Mouse (Mus musculus): ENCODE measurements around the gene Olfr1373. TPM values are rescaled to one million over a fixed set of nuclear protein-coding genes. Genes with fewer than 3 reads are reported as not detected.
A peak's percentile ranks its signal among the peaks of the same experiment; 100 is the strongest.
"Not testable (repeated sequence)": the region's sequence is repeated elsewhere in the genome, so short reads cannot be mapped to it uniquely, and the experiment has no call there.

The Olfr1373 gene
- polyA plus RNA-seq, 1 experiment, result not detected

DNA sequence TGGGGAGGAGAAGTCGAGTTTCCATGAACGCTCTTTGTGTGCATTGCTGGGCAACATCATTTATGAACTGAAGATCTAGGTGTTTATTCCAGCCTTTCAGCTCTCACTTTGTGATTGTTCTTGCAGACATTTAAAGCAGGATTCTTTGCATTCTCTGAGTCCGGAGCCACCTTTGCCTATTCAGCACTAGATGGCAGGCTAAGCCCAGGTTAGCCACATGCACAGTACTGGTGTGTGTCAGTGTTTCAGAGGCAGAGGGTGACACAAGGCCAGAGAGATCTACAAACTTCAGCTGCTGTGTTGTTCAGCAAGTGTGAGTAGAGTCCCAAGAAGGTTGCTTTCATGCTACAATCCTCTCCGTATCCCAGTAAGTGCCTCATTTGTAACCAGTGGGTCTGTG, 1.7 kb downstream of the Olfr1373 start:
- not testable (repeated sequence) for H3K9ac ChIP-seq (ENCODE audit: low read depth, poor library complexity, severe bottlenecking)

GRCm38 (mm10) chr11:52130451-52131068, 14.8 kb downstream of the Olfr1373 start:
- H3K27me3 ChIP-seq (ENCODE audit: control insufficient read depth, insufficient read depth, low read length, poor library complexity, severe bottlenecking), result no peaks in the 10 kb centered on the region
- H3K36me3 ChIP-seq (ENCODE audit: control insufficient read depth, insufficient read depth, low read length, poor library complexity, severe bottlenecking), result no peaks in the 10 kb centered on the region
- peaks cover 2% of the 10 kb centered on the region; the same call in 1 of the 2 replicates for H3K9me3 ChIP-seq (replicated peaks; ENCODE audit: control insufficient read depth, insufficient read depth, low read length, poor library complexity, severe bottlenecking)
- H3K4me1 ChIP-seq (ENCODE audit: control insufficient read depth, insufficient read depth, low read length), result no peaks in the 10 kb centered on the region
- TF ChIP-seq CTCF (IDR thresholded peaks at IDR 0.05; ENCODE audit: low read depth, low read length), result peak; percentile 38
- no peak for TF ChIP-seq EP300 (IDR thresholded peaks at IDR 0.05; ENCODE audit: insufficient read depth, low read depth, low read length)
- no peak overlapping the region for H3K4me3 ChIP-seq (ENCODE audit: low read depth, low read length)
- H3K27ac ChIP-seq (ENCODE audit: insufficient read depth, low read length), result no peak overlapping the region
- H3K9ac ChIP-seq (ENCODE audit: low read depth, poor library complexity, severe bottlenecking), result no peak overlapping the region

More for the DNA sequence above, 1.7 kb downstream of the Olfr1373 start:
- not testable (repeated sequence) for H3K4me1 ChIP-seq (ENCODE audit: control insufficient read depth, insufficient read depth, low read length); H3K36me3 ChIP-seq (ENCODE audit: control insufficient read depth, insufficient read depth, low read length, poor library complexity, severe bottlenecking); H3K9me3 ChIP-seq (replicated peaks; ENCODE audit: control insufficient read depth, insufficient read depth, low read length, poor library complexity, severe bottlenecking); H3K27ac ChIP-seq (ENCODE audit: insufficient read depth, low read length); H3K4me3 ChIP-seq (ENCODE audit: low read depth, low read length); H3K27me3 ChIP-seq (ENCODE audit: control insufficient read depth, insufficient read depth, low read length, poor library complexity, severe bottlenecking)
- peak; percentile 65 for TF ChIP-seq CTCF (IDR thresholded peaks at IDR 0.05; ENCODE audit: low read depth, low read length)

DNA sequence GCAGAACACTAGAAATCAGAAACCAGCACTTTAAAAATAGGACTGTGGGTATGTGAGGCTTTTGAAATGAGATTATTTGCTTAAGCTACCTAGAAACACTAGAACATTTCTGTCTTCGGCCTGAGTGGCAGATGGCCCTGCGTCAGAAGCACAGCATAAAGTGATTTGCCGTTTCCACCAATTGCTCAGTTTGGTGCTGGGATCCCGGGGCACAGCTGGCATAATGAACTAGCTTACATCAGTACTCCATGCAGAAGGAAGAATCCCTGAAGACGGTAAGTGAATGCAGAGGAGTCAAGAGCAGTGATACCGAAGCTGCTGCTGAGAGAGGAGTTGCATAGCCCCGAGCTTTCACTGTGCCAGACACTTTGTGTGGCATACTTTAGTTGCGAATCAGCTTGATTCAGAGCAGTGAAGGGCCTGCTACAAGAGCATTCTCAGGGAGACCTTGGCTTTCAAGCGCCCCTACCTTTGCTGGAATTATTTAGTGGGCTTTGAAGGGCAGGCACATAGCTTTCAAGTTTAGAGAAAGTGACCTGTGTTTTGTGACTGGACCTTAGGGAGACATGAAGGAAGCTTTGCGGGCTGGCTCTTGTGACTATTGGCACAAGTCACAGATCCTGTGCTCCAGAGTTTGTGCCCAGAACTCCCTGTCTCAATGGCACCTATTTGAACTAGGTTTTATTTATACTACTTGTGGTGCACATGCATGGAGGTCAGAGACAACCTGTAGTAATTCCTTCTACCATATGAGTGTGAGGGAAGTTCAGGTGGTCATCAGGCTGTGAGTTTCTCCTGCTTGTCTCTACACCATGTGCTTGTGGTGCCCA, 15.5 kb downstream of the Olfr1373 start:
- Histone ChIP-seq H3K4me1 (ENCODE audit: control insufficient read depth, insufficient read depth, low read length) (no peaks in the 10 kb centered on the region), H3K36me3 (ENCODE audit: control insufficient read depth, insufficient read depth, low read length, poor library complexity, severe bottlenecking) (no peaks in the 10 kb centered on the region), H3K27ac (ENCODE audit: insufficient read depth, low read length) (no peak overlapping the region), H3K9me3 (replicated peaks; ENCODE audit: control insufficient read depth, insufficient read depth, low read length, poor library complexity, severe bottlenecking) (no peaks in the 10 kb centered on the region; the same call in 1 of the 2 replicates), H3K27me3 (ENCODE audit: control insufficient read depth, insufficient read depth, low read length, poor library complexity, severe bottlenecking) (no peaks in the 10 kb centered on the region), H3K9ac (ENCODE audit: low read depth, poor library complexity, severe bottlenecking) (no peak overlapping the region), H3K4me3 (ENCODE audit: low read depth, low read length) (no peak overlapping the region)
- TF ChIP-seq POLR2A (IDR thresholded peaks at IDR 0.05; ENCODE audit: insufficient read depth, low read length) (no peak), EP300 (IDR thresholded peaks at IDR 0.05; ENCODE audit: insufficient read depth, low read depth, low read length) (no peak), CTCF (IDR thresholded peaks at IDR 0.05; ENCODE audit: low read depth, low read length) (no peak)

DNA sequence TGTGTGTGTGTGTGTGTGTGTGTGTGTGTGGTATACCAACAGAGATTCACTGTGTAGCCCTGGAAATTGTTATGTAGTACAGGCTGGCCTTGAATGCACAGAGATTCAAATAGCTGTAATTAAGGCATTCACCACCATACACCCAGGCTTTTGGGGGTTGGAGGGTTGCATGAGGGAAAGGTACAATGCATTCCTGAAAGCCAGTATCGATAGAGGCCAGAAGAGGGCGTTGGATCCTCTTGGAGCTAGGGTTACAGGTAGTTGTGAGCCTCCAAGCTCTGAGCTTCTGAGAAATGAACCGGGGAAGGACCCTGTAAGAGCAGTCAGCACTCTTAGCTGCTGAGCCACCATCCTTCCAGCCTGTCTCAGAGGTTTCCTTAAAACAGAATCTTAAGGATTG, 16.2 kb downstream of the Olfr1373 start:
- H3K36me3 ChIP-seq (ENCODE audit: control insufficient read depth, insufficient read depth, low read length, poor library complexity, severe bottlenecking), result peaks cover 7% of the 10 kb centered on the region
- H3K9ac ChIP-seq (ENCODE audit: low read depth, poor library complexity, severe bottlenecking), result no peak overlapping the region
- H3K27me3 ChIP-seq (ENCODE audit: control insufficient read depth, insufficient read depth, low read length, poor library complexity, severe bottlenecking), result no peaks in the 10 kb centered on the region
- H3K27ac ChIP-seq (ENCODE audit: insufficient read depth, low read length), result no peak overlapping the region
- no peak for TF ChIP-seq EP300 (IDR thresholded peaks at IDR 0.05; ENCODE audit: insufficient read depth, low read depth, low read length)
- peak; percentile 29 for TF ChIP-seq CTCF (IDR thresholded peaks at IDR 0.05; ENCODE audit: low read depth, low read length)
- TF ChIP-seq POLR2A (IDR thresholded peaks at IDR 0.05; ENCODE audit: insufficient read depth, low read length), result no peak
- no peak overlapping the region for H3K4me3 ChIP-seq (ENCODE audit: low read depth, low read length)
- no peaks in the 10 kb centered on the region; the same call in 1 of the 2 replicates for H3K9me3 ChIP-seq (replicated peaks; ENCODE audit: control insufficient read depth, insufficient read depth, low read length, poor library complexity, severe bottlenecking)
- H3K4me1 ChIP-seq (ENCODE audit: control insufficient read depth, insufficient read depth, low read length), result no peaks in the 10 kb centered on the region

DNA sequence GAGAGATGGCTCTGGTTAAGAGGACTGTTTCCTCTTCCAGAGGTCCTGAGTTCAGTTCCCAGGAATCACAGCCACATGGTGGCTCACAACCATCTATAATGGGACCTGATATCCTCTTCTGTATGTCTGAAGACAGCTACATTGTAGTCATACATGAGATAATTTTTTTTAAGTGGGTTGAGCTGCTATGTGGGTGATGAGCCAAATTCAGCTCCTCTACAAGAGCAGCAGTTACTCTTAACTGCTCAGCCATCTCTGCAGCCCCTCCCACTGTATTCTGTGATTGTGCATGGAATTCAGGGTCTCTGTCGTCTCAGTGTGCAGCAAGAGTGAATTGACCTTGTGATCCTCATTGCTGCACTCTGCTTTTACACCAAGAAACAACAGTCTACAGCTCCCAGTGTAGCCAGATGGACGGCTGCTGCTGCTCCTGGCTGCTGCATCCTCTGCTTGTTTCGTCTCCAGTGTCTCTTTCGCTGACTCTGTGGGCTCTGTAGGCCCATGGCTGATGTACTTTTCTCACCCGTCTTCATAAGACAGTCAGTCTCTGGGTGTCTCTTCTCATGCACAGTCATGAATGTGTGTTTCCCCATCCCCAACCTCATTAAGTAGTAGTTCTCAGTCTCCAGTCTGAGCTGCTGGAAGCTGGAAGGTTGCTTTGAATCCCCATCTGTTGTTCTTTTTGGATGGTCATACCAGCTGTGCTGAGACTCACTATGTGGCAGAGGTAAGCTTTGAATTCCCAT, 16.8 kb downstream of the Olfr1373 start:
- H3K4me3 ChIP-seq (ENCODE audit: low read depth, low read length), result no peak overlapping the region
- TF ChIP-seq EP300 (IDR thresholded peaks at IDR 0.05; ENCODE audit: insufficient read depth, low read depth, low read length) (no peak), POLR2A (IDR thresholded peaks at IDR 0.05; ENCODE audit: insufficient read depth, low read length) (no peak), CTCF (IDR thresholded peaks at IDR 0.05; ENCODE audit: low read depth, low read length) (no peak)
- no peak overlapping the region for H3K9ac ChIP-seq (ENCODE audit: low read depth, poor library complexity, severe bottlenecking)
- H3K9me3 ChIP-seq (replicated peaks; ENCODE audit: control insufficient read depth, insufficient read depth, low read length, poor library complexity, severe bottlenecking), result no peaks in the 10 kb centered on the region
- H3K27me3 ChIP-seq (ENCODE audit: control insufficient read depth, insufficient read depth, low read length, poor library complexity, severe bottlenecking), result no peaks in the 10 kb centered on the region
- H3K27ac ChIP-seq (ENCODE audit: insufficient read depth, low read length), result no peak overlapping the region
- no peaks in the 10 kb centered on the region for H3K4me1 ChIP-seq (ENCODE audit: control insufficient read depth, insufficient read depth, low read length)
- peaks cover 12% of the 10 kb centered on the region for H3K36me3 ChIP-seq (ENCODE audit: control insufficient read depth, insufficient read depth, low read length, poor library complexity, severe bottlenecking)

All from ES-Bruce4 (cell line).